Mouse (Mus musculus) liver, adult 2 months (tissue): ENCODE results near the gene 1110008L16Rik. TPM values are rescaled to one million over a fixed set of nuclear protein-coding genes. Genes with fewer than 3 reads are reported as not detected.

Experiments
- DNase-seq: peaks from one replicate; pipeline ENCODE4 v3.0.0-alpha.2; 2011; ENCODE audit warnings: low read depth, low spot score; ENCODE audit errors: extremely low read depth
- H3K27ac ChIP-seq: fragments of 200-500 bp; replicated peaks from 2 replicates; pipeline ENCODE4 v1.5.1; 2012; ENCODE audit warnings: low read depth, mild to moderate bottlenecking, control low read depth, inconsistent platforms, low read length; ENCODE audit not compliant: insufficient read depth
- H3K27me3 ChIP-seq: fragments of 200-500 bp; 2 replicates; pipeline ENCODE4 v1.6.1; 2012; ENCODE audit warnings: mild to moderate bottlenecking, moderate library complexity, low read length, inconsistent platforms; ENCODE audit not compliant: control insufficient read depth, insufficient read depth
- H3K36me3 ChIP-seq: fragments of 200-500 bp; 2 replicates; pipeline ENCODE4 v1.6.1; 2012; ENCODE audit warnings: low read length, inconsistent platforms; ENCODE audit not compliant: control insufficient read depth, insufficient read depth
- H3K4me1 ChIP-seq: fragments of 200-500 bp; 2 replicates; pipeline ENCODE4 v1.6.1; 2011; ENCODE audit warnings: low read length; ENCODE audit not compliant: control insufficient read depth, insufficient read depth
- H3K4me3 ChIP-seq: fragments of 200-500 bp; 2 replicates; pipeline ENCODE4 v1.5.1; 2011; ENCODE audit warnings: low read depth, mild to moderate bottlenecking, control low read depth, low read length, moderate library complexity; ENCODE audit not compliant: insufficient read depth
- H3K79me2 ChIP-seq: fragments of 200-500 bp; 2 replicates; pipeline ENCODE4 v1.6.1; 2012; ENCODE audit warnings: inconsistent platforms, mild to moderate bottlenecking, low read length, moderate library complexity; ENCODE audit not compliant: control insufficient read depth, insufficient read depth
- H3K9ac ChIP-seq: fragments of 200-500 bp; 2 replicates; pipeline ENCODE4 v1.6.1; 2012; ENCODE audit warnings: low read depth, mild to moderate bottlenecking, control low read depth, inconsistent platforms, low read length
- CTCF ChIP-seq: fragments of 200-500 bp; IDR thresholded peaks from 2 replicates; pipeline ENCODE4 v1.5.1; 2011; ENCODE audit warnings: low read depth, low read length, control low read depth
- POLR2A ChIP-seq: fragments of 200-500 bp; IDR thresholded peaks from 2 replicates; pipeline ENCODE4 v1.6.1; 2011; ENCODE audit warnings: low read length, control low read depth; ENCODE audit not compliant: insufficient read depth; ENCODE audit errors: extremely low read depth
- WGBS: fragments of 180-500 bp; shearing (Covaris S2); methylation state at CpG from one replicate; pipeline ENCODE4 v1.1.7; 2018; 5-methylcytosine and 5-hydroxymethylcytosine counted together
- polyA plus RNA-seq: library from polyadenylated mRNA; depleted of rRNA; stranded (reverse); fragments of >200 nt; gene quantifications from 2 replicates; pipeline ENCODE4 v1.2.3, GENCODE M21; 2012; rRNA removed
- total RNA-seq: library from RNA; depleted of rRNA; stranded (reverse); fragments of >200 nt; gene quantifications from 2 replicates; pipeline ENCODE4 v1.2.3, GENCODE M21; 2014; rRNA removed

1110008L16Rik gene
- total and polyA plus RNA-seq, 2 experiments = 4.6 to 10.7 TPM

DNA sequence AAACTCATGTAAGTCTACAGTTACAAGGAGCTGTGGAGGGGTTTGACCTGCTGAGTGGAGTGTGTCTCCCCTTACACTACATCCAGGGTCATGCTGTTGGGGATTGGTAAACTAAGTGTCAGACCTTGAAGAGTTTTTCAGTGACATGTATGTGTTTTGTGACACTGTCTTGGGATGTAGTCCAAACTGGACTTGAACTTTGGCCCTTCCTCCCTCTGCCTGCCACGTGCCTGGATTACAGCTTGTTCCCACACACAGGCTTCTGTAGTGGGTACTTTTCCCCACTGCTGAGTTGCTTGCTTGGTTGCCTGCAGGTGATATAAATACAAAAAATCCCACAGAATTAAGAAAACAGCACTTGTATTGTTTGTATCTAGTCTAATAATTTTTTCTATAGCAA, 116.4 kb downstream of the 1110008L16Rik start:
- Histone ChIP-seq H3K9ac (peak overlapping the region; percentile 65), H3K27ac (peak overlapping the region; percentile 99), H3K4me1 (peaks cover 25% of the 10 kb centered on the region), H3K27me3 (no peaks in the 10 kb centered on the region), H3K36me3 (peaks cover 46% of the 10 kb centered on the region), H3K4me3 (no peak overlapping the region), H3K79me2 (no peaks in the 10 kb centered on the region)
- TF ChIP-seq POLR2A = no peak
- TF ChIP-seq CTCF = no peak
- DNase-seq = peak; percentile 96
- WGBS = 3% methylated on average over 1 of the region's 1 CpGs

DNA sequence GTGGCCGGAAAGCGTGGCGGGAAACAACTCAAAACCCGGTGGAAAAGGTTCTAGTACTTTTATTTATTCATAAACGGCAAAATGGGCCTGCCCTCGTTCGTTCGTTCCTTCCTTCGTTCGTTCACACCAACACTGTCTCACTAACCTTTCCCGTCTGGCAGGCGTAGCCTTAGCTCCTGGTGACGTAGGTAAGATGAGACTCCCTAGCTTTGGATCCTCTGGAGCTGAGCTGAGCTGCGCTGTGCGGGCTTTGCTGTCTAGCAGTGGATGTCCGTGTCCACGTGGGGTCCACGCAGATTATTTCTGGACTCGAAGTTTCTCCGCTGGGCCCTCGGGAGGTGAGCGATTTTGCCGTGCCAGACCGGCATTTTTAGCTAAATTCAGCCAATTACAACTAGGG, 120.8 kb downstream of the 1110008L16Rik start:
- DNase-seq = no peak
- Histone ChIP-seq H3K9ac (no peak overlapping the region), H3K79me2 (no peaks in the 10 kb centered on the region), H3K36me3 (peaks cover 21% of the 10 kb centered on the region), H3K4me3 (no peak overlapping the region), H3K27me3 (no peaks in the 10 kb centered on the region), H3K27ac (no peak overlapping the region), H3K4me1 (peaks cover 14% of the 10 kb centered on the region)
- 94% methylated on average over 24 of the region's 24 CpGs for WGBS
- no peak for TF ChIP-seq POLR2A
- no peak for TF ChIP-seq CTCF

DNA sequence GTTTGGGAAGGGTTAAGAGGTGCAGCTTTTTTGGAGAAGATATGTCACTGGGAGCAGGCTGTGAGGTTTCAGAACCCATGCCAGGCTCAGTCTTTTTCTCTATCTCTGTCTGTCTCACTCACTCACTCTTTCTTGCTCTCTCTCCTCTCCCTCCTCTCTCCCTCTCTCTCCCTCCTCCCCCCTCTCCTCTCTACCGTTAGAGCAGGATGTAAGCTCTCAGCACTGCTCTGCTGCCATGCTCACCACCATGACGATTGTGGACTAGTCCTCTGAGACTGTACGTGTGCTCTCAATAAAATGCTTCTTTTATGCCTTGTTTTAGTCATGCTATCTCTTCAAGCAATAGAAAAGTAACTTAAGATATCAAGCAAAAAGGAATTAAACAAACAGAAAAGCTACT, 122.7 kb downstream of the 1110008L16Rik start:
- Histone ChIP-seq H3K27ac (no peak overlapping the region), H3K79me2 (no peaks in the 10 kb centered on the region), H3K4me1 (peaks cover 15% of the 10 kb centered on the region), H3K27me3 (no peaks in the 10 kb centered on the region), H3K36me3 (peaks cover 15% of the 10 kb centered on the region), H3K4me3 (no peak overlapping the region), H3K9ac (no peak overlapping the region)
- DNase-seq = no peak
- TF ChIP-seq POLR2A (no peak), CTCF (no peak)
- 37% methylated on average over 3 of the region's 3 CpGs for WGBS

DNA sequence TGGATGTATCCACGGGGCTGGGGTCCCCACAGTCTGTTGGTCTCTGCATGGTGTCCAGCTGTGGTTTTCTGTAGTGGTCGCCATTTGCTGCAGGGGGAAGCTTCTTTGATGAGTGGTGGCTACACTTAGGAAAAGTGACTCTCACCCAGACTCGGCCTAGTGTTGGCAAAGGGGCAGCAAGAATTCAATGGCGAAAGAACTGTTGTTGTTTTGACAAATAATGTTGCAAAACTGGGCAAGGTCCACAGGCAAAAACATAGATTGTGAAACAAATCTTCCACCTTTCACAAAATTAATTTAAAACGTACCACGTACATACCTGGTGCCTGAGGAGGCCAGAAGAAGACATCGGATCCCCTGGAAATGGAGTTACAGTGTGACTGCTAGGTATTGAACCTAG, 126.9 kb downstream of the 1110008L16Rik start:
- H3K27me3 ChIP-seq = no peaks in the 10 kb centered on the region
- peak overlapping the region; percentile 52 for H3K9ac ChIP-seq
- H3K4me3 ChIP-seq = 0 out of 2 replicates have a peak overlapping the region, but pooled peaks have one; percentile 0
- TF ChIP-seq CTCF (no peak), POLR2A (no peak)
- H3K36me3 ChIP-seq = no peaks in the 10 kb centered on the region
- 32% methylated on average over 7 of the region's 7 CpGs for WGBS
- DNase-seq = peak; percentile 95
- H3K79me2 ChIP-seq = no peaks in the 10 kb centered on the region
- H3K27ac ChIP-seq = peak overlapping the region; percentile 98
- peaks cover 15% of the 10 kb centered on the region for H3K4me1 ChIP-seq

DNA sequence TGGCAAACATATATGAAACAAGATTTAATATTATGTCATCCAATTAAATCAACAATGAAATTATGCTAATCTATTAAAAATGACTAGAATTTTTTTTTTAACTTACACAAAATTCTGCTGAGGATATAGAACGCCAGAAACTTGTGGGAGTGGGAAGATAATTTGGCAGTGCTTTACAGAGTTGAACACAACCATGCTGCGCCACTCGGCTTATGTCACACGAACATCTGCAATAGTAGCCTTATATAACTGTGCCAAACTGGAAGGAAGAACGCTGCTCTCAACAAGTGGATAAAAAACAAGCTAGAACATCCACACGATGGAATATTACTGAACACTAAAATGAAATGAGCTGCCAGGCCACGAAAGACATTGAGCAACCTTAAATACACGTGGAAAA, 129.8 kb downstream of the 1110008L16Rik start:
- no peaks in the 10 kb centered on the region for H3K27me3 ChIP-seq
- H3K27ac ChIP-seq = no peak overlapping the region
- no peaks in the 10 kb centered on the region for H3K79me2 ChIP-seq
- peaks cover 10% of the 10 kb centered on the region for H3K4me1 ChIP-seq
- WGBS = 76% methylated on average over 8 of the region's 8 CpGs
- H3K9ac ChIP-seq = no peak overlapping the region
- TF ChIP-seq CTCF (no peak), POLR2A (no peak)
- no peaks in the 10 kb centered on the region for H3K36me3 ChIP-seq
- no peak overlapping the region for H3K4me3 ChIP-seq
- no peak for DNase-seq

DNA sequence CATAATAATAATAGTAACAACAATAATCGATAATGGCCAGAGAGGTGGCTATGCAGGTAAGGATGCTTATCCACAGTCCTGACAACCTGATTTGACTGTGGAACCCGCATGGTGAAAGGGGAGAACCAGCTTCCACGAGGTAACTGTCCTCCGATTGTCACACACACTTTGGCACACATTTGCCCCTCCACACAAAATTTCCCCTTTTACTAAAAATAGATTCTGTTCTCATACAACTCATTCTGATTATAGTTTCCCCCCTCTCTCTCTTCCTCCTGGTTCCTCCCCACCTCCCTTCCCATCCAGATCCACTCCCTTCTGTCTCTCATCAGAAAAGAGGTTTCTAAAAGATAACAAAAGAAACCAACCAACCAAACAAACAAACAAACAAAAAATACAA, 130.6 kb downstream of the 1110008L16Rik start:
- Histone ChIP-seq H3K4me1 (peaks cover 10% of the 10 kb centered on the region), H3K27me3 (no peaks in the 10 kb centered on the region), H3K79me2 (no peaks in the 10 kb centered on the region), H3K36me3 (no peaks in the 10 kb centered on the region), H3K27ac (no peak overlapping the region), H3K9ac (no peak overlapping the region), H3K4me3 (no peak overlapping the region)
- no peak for DNase-seq
- WGBS = 88% methylated on average over 4 of the region's 4 CpGs
- no peak for TF ChIP-seq POLR2A
- no peak for TF ChIP-seq CTCF

Other genes starting within 250 kb of the 1110008L16Rik start
- 11.5 and 13.0 TPM in 2 replicates for gene 2700097O09Rik, start 219.5 kb upstream of the 1110008L16Rik start, total RNA-seq
- 4.5 and 5.5 TPM in 2 replicates for gene 2700097O09Rik, start 219.5 kb upstream of the 1110008L16Rik start, polyA plus RNA-seq
- gene Srp54a, start 219.3 kb upstream of the 1110008L16Rik start, total RNA-seq = 52.1 and 91.7 TPM in 2 replicates
- gene Srp54a, start 219.3 kb upstream of the 1110008L16Rik start, polyA plus RNA-seq = 16.5 and 19.5 TPM in 2 replicates
- gene Fam177a, start 175.1 kb upstream of the 1110008L16Rik start, total RNA-seq = 2.0 and 2.4 TPM in 2 replicates
- gene Fam177a, start 175.1 kb upstream of the 1110008L16Rik start, polyA plus RNA-seq = 0.77 and 0.82 TPM in 2 replicates
- 37.0 and 42.7 TPM in 2 replicates for gene Srp54b, start 144.5 kb upstream of the 1110008L16Rik start, total RNA-seq
- gene Srp54b, start 144.5 kb upstream of the 1110008L16Rik start, polyA plus RNA-seq = 23.0 and 24.5 TPM in 2 replicates
- 0.28 TPM in 1 of 2 replicates, not detected in the other for gene 1700047I17Rik2, start 100.0 kb upstream of the 1110008L16Rik start, total RNA-seq
- not detected in 2 replicates for gene 1700047I17Rik2, start 100.0 kb upstream of the 1110008L16Rik start, polyA plus RNA-seq
- gene Srp54c, start 69.4 kb upstream of the 1110008L16Rik start, total RNA-seq = 42.3 and 62.3 TPM in 2 replicates
- gene Srp54c, start 69.4 kb upstream of the 1110008L16Rik start, polyA plus RNA-seq = 4.2 and 4.5 TPM in 2 replicates
- 6.8 and 6.9 TPM in 2 replicates for gene Ppp2r3c, start 3.4 kb downstream of the 1110008L16Rik start, total RNA-seq
- gene Ppp2r3c, start 3.4 kb downstream of the 1110008L16Rik start, polyA plus RNA-seq = 1.0 and 1.2 TPM in 2 replicates
- 132 and 138 TPM in 2 replicates for gene Psma6, start 84.6 kb downstream of the 1110008L16Rik start, total RNA-seq
- gene Psma6, start 84.6 kb downstream of the 1110008L16Rik start, polyA plus RNA-seq = 51.5 and 55.1 TPM in 2 replicates
- gene Nfkbia, start 193.1 kb downstream of the 1110008L16Rik start, total RNA-seq = 85.6 and 110 TPM in 2 replicates
- 75.3 and 76.4 TPM in 2 replicates for gene Nfkbia, start 193.1 kb downstream of the 1110008L16Rik start, polyA plus RNA-seq